Mouse (Mus musculus): ENCODE data around the gene Psmd6. TPM values are rescaled to one million over a fixed set of nuclear protein-coding genes. Genes with fewer than 3 reads are reported as not detected.

The Psmd6 gene
- 298 and 305 TPM in 2 replicates for polyA plus RNA-seq (2014; fragmentation: Nextera tagmentation; extraction: Ambion mirVana)

GRCm38 (mm10) chr14:14120230-14121096 lies at the start of gene Psmd6:
TSS of gene Psmd6 (minus strand) at chr14:14120984.
- peak within 1 kb of the TSS; percentile 55 for H3K4me3 ChIP-seq (ENCODE audit: low read depth, low read length)
- H3K9me3 ChIP-seq (replicated peaks; ENCODE audit: control insufficient read depth, low read length): no peaks in the 10 kb centered on the region
- H3K9ac ChIP-seq (ENCODE audit: low read length): peak within 1 kb of the TSS; percentile 76
- peak; percentile 99 for ATAC-seq
- H3K27me3 ChIP-seq (replicated peaks; ENCODE audit: control insufficient read depth, insufficient read depth, low read length): no peaks in the 10 kb centered on the region
- peaks cover 11% of the 10 kb centered on the region for H3K4me1 ChIP-seq (ENCODE audit: control insufficient read depth, insufficient read depth, low read length)
- peak within 1 kb of the TSS; percentile 74; the same call in 1 of the 2 replicates for H3K27ac ChIP-seq (ENCODE audit: low read depth, low read length)
- peak within 1 kb of the TSS; percentile 68 for H3K4me2 ChIP-seq (ENCODE audit: low read length)
- peak; percentile 93 for DNase-seq (ENCODE audit: low spot score)
- WGBS: 1% methylated on average over 68 of the region's 68 CpGs
- peaks cover 33% of the 10 kb centered on the region for H3K36me3 ChIP-seq (ENCODE audit: control insufficient read depth, insufficient read depth, low read length)

DNA sequence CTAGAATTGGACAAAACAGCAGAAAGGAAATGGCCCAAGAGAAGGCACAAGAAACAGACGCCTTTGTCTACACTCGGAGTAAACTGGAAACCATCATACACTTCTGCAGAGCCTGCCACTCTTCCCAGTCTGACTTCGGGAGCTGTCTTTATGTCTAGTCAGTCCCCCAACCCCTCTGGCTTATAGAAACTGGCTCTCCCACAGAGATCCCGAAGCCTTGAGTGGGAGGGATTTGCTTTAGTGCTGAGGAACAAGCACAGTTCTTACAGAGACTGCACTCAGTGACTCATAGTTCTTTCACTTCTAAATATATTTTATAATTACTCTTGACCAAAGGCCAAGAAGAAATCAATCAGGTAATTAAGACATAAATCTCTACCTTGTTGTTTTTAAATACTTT lies 10.1 kb downstream of the Psmd6 start:
- Histone ChIP-seq H3K27me3 (replicated peaks; ENCODE audit: control insufficient read depth, insufficient read depth, low read length) (no peaks in the 10 kb centered on the region), H3K4me2 (ENCODE audit: low read length) (no peak overlapping the region), H3K36me3 (ENCODE audit: control insufficient read depth, insufficient read depth, low read length) (peaks cover 77% of the 10 kb centered on the region), H3K4me3 (ENCODE audit: low read depth, low read length) (no peak overlapping the region), H3K9me3 (replicated peaks; ENCODE audit: control insufficient read depth, low read length) (no peaks in the 10 kb centered on the region), H3K9ac (ENCODE audit: low read length) (no peak overlapping the region), H3K4me1 (ENCODE audit: control insufficient read depth, insufficient read depth, low read length) (no peaks in the 10 kb centered on the region), H3K27ac (ENCODE audit: low read depth, low read length) (no peak overlapping the region)
- 76% methylated on average over 4 of the region's 4 CpGs for WGBS
- no peak for ATAC-seq
- DNase-seq (ENCODE audit: low spot score): no peak

GRCm38 (mm10) chr14:14104930-14105318 lies 15.9 kb downstream of the Psmd6 start:
- no peak overlapping the region for H3K4me3 ChIP-seq (ENCODE audit: low read depth, low read length)
- no peak overlapping the region for H3K9ac ChIP-seq (ENCODE audit: low read length)
- H3K4me2 ChIP-seq (ENCODE audit: low read length): no peak overlapping the region
- ATAC-seq: peak; percentile 61; the same call in 1 of the 2 replicates
- no peaks in the 10 kb centered on the region for H3K27me3 ChIP-seq (replicated peaks; ENCODE audit: control insufficient read depth, insufficient read depth, low read length)
- no peak for DNase-seq (ENCODE audit: low spot score)
- H3K9me3 ChIP-seq (replicated peaks; ENCODE audit: control insufficient read depth, low read length): no peaks in the 10 kb centered on the region
- peaks cover 49% of the 10 kb centered on the region for H3K36me3 ChIP-seq (ENCODE audit: control insufficient read depth, insufficient read depth, low read length)
- no peak overlapping the region for H3K27ac ChIP-seq (ENCODE audit: low read depth, low read length)
- WGBS: 63% methylated on average over 2 of the region's 2 CpGs
- no peaks in the 10 kb centered on the region for H3K4me1 ChIP-seq (ENCODE audit: control insufficient read depth, insufficient read depth, low read length)

GRCm38 (mm10) chr14:14104213-14104929 lies 16.4 kb downstream of the Psmd6 start:
- 71% methylated on average over 13 of the region's 13 CpGs for WGBS
- H3K27ac ChIP-seq (ENCODE audit: low read depth, low read length): no peak overlapping the region; the same call in 1 of the 2 replicates
- H3K4me2 ChIP-seq (ENCODE audit: low read length): no peak overlapping the region
- no peaks in the 10 kb centered on the region for H3K9me3 ChIP-seq (replicated peaks; ENCODE audit: control insufficient read depth, low read length)
- no peaks in the 10 kb centered on the region for H3K4me1 ChIP-seq (ENCODE audit: control insufficient read depth, insufficient read depth, low read length)
- no peaks in the 10 kb centered on the region for H3K27me3 ChIP-seq (replicated peaks; ENCODE audit: control insufficient read depth, insufficient read depth, low read length)
- H3K9ac ChIP-seq (ENCODE audit: low read length): no peak overlapping the region
- ATAC-seq (peak; percentile 80), DNase-seq (ENCODE audit: low spot score) (peak; percentile 42)
- peaks cover 46% of the 10 kb centered on the region for H3K36me3 ChIP-seq (ENCODE audit: control insufficient read depth, insufficient read depth, low read length)
- H3K4me3 ChIP-seq (ENCODE audit: low read depth, low read length): no peak overlapping the region

DNA sequence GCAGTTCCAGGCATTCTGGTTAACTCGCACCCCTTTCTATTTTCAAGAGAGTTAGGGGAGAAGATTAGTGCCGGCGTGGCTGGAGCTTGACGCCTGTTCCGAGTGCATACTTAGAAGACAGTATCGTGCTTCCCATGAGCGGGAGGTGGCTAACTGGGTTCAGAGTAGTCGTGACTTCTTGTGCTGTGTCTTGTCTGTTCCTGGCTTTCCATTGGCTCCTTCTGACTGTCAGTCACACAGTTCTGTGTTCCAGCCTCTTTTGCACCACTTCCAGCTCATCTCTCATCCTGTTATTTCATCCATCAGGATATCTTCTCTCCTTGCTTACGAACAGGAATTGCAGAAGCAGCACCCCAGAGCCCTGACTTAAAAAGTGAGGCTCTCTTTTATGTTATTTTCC lies 19.5 kb downstream of the Psmd6 start:
- Histone ChIP-seq H3K4me1 (ENCODE audit: control insufficient read depth, insufficient read depth, low read length) (no peaks in the 10 kb centered on the region), H3K36me3 (ENCODE audit: control insufficient read depth, insufficient read depth, low read length) (peaks cover 36% of the 10 kb centered on the region), H3K27me3 (replicated peaks; ENCODE audit: control insufficient read depth, insufficient read depth, low read length) (no peaks in the 10 kb centered on the region), H3K9me3 (replicated peaks; ENCODE audit: control insufficient read depth, low read length) (no peaks in the 10 kb centered on the region), H3K27ac (ENCODE audit: low read depth, low read length) (no peak overlapping the region), H3K9ac (ENCODE audit: low read length) (no peak overlapping the region), H3K4me2 (ENCODE audit: low read length) (no peak overlapping the region), H3K4me3 (ENCODE audit: low read depth, low read length) (no peak overlapping the region)
- no peak for DNase-seq (ENCODE audit: low spot score)
- 93% methylated on average over 9 of the region's 9 CpGs for WGBS
- no peak for ATAC-seq

DNA sequence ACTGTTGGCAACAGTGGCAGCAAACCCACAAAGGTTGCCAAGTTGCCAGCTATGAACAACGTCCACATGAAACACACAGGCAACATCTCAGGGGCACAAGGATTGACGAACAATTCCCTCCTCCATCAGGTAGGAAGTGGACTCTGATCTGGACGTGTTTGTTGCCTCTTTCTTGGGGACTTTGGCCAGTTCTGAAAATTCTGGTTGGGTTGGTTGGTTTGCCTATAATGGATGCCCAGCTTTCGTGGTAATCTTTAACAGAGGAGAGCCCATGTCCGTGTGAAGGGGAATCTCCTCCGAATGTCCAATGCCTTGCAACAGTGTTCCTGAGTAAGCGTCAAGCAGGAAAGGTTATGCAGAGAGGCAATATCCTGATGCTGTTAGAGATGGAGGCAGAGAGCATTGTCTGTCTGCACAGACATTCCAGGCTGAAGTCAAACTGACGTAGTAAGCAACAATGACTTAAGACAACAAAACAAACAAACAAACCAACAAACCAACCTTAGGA lies 20.0 kb downstream of the Psmd6 start:
- Histone ChIP-seq H3K9me3 (replicated peaks; ENCODE audit: control insufficient read depth, low read length) (no peaks in the 10 kb centered on the region), H3K9ac (ENCODE audit: low read length) (no peak overlapping the region), H3K27me3 (replicated peaks; ENCODE audit: control insufficient read depth, insufficient read depth, low read length) (no peaks in the 10 kb centered on the region), H3K36me3 (ENCODE audit: control insufficient read depth, insufficient read depth, low read length) (peaks cover 40% of the 10 kb centered on the region), H3K4me1 (ENCODE audit: control insufficient read depth, insufficient read depth, low read length) (no peaks in the 10 kb centered on the region), H3K27ac (ENCODE audit: low read depth, low read length) (no peak overlapping the region), H3K4me2 (ENCODE audit: low read length) (no peak overlapping the region), H3K4me3 (ENCODE audit: low read depth, low read length) (no peak overlapping the region)
- DNase-seq (ENCODE audit: low spot score) (no peak), ATAC-seq (no peak)
- WGBS: 91% methylated on average over 8 of the region's 8 CpGs

DNA sequence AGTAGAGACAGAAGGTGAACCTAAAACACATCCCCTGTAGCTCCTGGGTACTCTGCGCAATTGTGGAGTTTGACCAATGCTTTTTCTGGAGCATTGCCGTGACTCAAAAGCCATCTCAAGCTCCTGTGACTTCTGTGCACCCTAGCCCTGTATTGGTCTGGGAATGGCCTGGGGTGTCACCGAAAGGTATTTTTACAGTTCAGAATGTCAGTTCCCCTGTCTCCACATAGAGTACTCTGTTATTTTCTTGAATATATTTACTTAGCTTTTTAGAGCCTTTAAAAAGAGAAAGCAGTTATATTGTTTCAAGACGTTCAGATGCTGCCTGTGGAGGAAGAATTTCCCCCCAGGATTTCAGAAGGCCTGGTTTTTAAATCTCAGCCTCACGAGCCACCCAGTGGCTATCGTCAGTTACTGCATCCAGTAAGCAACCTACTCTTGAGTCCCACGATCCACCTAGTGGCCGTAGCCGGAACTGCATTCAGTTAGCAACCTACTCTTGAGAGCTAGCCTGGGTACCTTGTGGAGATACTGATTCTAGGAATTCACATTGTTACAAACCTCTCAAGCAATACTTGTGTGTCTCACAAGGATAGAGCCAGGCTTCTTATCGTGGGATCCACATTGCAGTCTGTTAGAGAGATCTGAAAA lies 22.3 kb downstream of the Psmd6 start:
- Histone ChIP-seq H3K4me1 (ENCODE audit: control insufficient read depth, insufficient read depth, low read length) (no peaks in the 10 kb centered on the region), H3K9ac (ENCODE audit: low read length) (no peak overlapping the region), H3K4me2 (ENCODE audit: low read length) (no peak overlapping the region), H3K36me3 (ENCODE audit: control insufficient read depth, insufficient read depth, low read length) (peaks cover 42% of the 10 kb centered on the region), H3K9me3 (replicated peaks; ENCODE audit: control insufficient read depth, low read length) (no peaks in the 10 kb centered on the region), H3K27me3 (replicated peaks; ENCODE audit: control insufficient read depth, insufficient read depth, low read length) (no peaks in the 10 kb centered on the region), H3K27ac (ENCODE audit: low read depth, low read length) (no peak overlapping the region), H3K4me3 (ENCODE audit: low read depth, low read length) (no peak overlapping the region)
- 27% methylated on average over 10 of the region's 10 CpGs for WGBS
- DNase-seq (ENCODE audit: low spot score): peak; percentile 96
- ATAC-seq: peak; percentile 84

GRCm38 (mm10) chr14:14090571-14090970 lies 30.2 kb downstream of the Psmd6 start:
- WGBS: 92% methylated on average over 6 of the region's 6 CpGs
- Histone ChIP-seq H3K27me3 (replicated peaks; ENCODE audit: control insufficient read depth, insufficient read depth, low read length) (no peaks in the 10 kb centered on the region), H3K9ac (ENCODE audit: low read length) (no peak overlapping the region), H3K36me3 (ENCODE audit: control insufficient read depth, insufficient read depth, low read length) (peaks cover 35% of the 10 kb centered on the region), H3K4me3 (ENCODE audit: low read depth, low read length) (no peak overlapping the region), H3K9me3 (replicated peaks; ENCODE audit: control insufficient read depth, low read length) (no peaks in the 10 kb centered on the region), H3K27ac (ENCODE audit: low read depth, low read length) (no peak overlapping the region), H3K4me1 (ENCODE audit: control insufficient read depth, insufficient read depth, low read length) (no peaks in the 10 kb centered on the region), H3K4me2 (ENCODE audit: low read length) (no peak overlapping the region)
- ATAC-seq: no peak
- no peak for DNase-seq (ENCODE audit: low spot score)
